Mouse (Mus musculus): Measurements from ENCODE around the gene Ago4.

Ago4 gene

DNA sequence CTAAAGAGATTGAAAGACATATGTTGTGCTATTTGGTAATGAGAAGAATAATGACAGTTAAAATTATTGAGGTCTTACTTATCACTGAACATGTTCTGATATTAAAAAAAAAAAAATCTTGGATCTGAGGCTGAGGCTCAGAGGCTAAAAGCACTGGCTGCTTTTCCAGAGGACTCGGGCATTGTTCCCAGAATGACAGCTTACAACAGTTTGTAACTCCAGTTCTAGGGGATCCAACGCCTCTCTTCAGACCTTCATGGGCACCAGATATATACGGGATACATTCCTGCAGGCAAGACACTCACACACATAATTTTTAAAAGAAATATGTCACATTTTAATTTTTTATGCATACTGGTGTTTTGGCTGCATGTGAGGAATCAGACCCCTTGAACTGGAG lies 7.1 kb downstream of the Ago4 start:
- DNase-seq (ENCODE audit: low spot score in 2 of 2), result no peak

DNA sequence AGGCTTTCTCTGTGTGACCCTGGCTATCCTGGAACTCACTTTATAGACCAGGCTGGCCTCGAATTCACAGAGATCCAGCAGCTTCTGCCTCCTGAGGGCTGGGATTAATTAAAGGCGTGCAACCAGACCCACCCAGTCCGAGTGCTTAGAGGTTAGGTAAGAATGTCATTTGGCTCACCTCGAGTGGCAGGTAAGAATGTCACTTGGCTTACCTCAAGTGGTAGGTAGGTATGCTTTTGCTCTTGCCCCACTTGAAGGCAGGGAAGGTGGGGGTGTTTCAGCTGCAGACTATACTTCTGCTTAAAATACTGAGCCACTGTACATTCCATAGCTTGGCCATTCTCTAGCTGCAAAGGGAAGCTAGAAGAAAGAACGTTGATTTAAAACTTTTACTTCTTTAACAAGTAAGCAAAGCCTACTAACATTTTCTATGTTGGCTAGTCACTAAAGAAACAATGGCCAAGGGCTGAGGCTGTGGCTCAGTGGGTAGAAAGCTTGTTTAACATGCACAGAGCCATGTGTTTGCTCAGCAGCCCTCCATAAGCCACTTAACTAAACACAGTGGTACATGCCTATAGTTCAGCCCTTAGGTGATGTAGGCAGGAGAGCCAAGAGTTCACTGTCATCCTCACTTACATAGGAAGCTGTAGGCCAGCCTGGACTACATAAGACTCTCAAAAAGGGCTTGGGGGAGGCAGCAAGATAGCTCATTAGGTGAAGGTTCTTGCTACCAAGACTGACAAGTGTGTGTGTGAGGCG lies 20.8 kb downstream of the Ago4 start:
- no peak for DNase-seq (ENCODE audit: low spot score in 2 of 2)

DNA sequence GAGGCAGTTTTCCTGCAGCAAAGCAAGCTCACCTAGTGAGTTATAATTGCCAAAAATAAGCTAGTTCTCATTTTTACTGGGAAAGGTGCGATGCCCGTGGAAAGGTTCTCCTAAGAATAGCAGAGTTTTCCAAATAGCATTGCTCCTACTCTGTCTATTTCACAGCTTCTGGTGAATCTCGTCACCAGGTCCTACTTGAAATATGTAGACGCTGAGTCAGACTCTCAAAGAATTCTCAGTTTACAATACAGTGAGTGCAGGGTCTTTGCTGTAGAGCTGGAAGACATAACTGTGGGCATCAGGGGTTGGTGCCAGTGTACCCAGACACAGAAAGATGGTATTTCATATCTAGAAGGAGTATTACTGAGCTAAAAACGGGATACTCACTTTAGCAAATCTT lies 22.3 kb downstream of the Ago4 start:
- DNase-seq (ENCODE audit: low spot score in 2 of 2), result no peak

DNA sequence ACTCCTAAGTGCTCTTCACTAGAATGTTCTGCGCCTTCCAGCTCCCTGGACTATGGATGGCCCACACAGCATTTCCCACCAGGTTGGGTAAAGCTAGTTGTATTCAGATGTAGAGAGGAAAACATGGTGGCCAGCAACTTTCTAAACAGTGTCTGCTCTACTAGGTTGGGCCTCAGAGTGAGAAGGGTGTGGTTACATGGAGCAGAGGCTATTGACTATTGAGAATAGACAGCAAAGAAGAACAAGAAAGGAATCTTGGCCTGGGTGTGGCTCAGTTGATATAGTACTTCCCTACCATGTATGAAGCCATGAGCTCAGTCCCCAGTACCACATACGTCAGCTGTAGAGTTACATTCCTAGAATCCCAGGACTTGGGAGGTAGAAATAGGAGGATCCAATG lies 24.2 kb downstream of the Ago4 start:
- DNase-seq (ENCODE audit: low spot score in 2 of 2), result no peak

DNA sequence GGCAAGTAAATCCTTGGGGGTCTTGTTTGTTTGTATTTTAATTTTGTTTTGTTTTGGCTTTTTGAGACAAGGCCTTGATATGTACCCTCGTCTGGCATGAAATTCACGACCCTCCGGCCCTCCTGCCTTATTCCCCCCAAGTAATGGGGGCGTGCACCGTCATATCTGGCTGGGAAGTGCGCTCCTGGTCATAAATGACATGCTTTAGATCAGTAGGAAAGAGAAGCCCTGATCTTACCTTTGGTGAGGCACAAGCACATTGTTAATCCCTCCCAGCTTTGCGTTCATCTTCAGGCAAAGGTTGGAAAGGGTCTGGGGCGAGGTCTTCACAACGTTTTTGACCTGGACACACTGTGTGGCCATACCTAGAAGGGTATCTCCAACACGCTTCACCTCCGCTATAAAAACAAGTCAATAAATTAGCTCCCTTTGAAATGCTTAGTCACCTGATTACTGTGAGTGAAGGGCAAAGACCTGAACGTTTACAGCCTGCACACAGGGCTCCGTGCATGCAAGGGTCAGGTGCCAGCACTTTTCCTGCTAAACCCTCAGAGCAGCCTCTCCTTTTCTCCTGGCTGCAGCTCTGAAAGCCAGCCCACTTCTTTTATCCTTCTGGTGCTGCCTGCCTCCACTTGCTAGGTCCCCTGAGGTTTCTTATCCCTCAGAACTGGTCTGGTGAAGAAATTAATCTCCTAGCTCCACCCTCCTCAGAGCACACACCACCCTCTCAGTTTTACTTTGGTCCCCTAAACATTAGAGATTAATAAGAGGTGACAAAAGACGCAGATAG lies 25.0 kb downstream of the Ago4 start:
- DNase-seq (ENCODE audit: low spot score in 2 of 2), result no peak

DNA sequence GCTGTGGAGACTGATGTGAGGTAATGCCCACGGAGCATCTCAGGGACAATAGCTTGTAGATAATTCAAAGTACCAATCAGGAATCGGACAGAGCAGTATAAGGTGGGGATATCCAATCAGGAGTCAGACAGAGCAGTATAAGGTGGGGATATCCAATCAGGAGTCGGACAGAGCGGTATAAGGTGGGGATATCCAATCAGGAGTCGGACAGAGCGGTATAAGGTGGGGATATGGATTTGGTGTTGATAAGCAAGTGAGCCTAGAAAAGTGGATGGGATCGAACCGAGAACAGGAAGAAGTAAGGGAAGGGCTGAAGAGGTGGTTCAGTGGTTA lies 30.3 kb downstream of the Ago4 start:
- no peak for DNase-seq (ENCODE audit: low spot score in 2 of 2)

DNA sequence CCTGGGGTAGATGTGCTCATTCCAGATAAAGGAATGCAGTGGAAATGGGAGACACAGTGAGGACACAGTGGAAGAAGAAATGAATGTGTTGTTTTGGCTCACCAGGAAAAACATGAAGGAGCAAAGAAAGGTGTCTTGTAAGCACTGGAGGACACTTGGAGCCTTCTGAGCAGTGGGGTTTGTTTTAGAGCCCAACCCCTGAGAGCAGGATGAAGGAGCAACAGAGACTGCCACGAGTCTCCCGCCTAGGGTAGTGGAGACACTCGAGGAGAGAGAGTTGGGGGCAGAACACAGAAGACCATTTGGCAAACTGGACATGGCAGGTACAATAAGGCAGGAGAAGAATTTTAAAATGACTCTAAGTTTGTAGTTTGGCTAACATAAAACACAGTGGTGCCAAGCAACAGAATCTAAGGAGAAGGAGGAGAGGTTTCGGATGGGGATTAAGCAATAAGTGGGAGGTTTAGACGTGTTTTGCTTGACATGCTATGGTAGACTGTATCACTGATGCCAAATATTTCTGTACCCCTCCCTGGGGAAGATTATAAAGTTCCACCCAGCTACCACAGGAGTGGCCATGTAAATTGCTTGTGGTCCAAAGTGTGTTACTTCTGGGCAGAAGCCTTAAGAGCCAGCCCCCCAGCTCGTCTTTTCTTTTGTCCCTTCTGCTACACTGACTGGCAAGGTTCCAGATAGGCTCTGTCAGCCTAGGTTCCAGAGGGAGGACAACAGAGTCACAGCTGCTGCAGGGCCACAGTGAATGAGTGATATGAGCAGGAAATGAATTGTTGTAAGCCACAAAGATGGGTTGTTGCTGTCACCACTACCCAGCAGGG lies 30.9 kb downstream of the Ago4 start:
- DNase-seq (ENCODE audit: low spot score in 2 of 2), result no peak

DNA sequence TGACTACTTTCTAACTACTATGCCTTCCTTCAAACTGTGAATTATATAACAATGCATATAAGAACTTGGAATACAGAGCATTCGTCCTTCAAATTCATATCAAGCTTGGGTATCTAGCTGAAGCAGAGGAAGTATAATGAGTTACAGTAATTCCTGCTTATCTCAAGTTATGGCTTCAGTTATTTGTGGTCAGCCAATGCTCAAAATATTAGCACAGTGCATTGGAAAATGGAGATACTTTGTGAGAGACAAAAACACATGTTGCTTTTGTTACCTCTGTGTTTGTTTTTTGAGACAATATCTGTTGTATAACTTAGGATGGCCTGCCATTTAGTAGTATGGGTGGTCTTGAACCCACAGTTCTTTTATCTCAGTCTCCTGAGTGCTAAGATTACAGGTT lies 34.7 kb downstream of the Ago4 start:
- DNase-seq (ENCODE audit: low spot score in 2 of 2), result no peak

DNA sequence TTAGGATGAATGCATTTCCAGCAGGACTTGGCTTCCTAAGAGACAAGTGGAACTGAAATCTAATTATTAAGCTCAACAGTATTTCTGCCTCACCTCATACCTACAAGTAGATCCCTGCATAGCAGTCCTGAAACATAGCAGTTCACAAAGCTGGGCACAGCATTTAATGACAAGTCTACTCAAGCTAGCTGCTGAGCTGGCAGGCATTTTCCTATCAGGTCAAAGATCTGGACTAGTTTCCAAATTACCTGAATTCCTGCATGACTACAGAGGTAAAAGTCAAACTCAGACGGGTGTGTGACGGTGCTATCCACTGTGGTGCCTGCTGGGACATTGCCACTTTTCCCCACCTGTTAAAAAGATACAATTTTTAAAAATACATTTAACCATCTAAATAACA lies 36.3 kb downstream of the Ago4 start:
- DNase-seq (ENCODE audit: low spot score in 2 of 2), result no peak

DNA sequence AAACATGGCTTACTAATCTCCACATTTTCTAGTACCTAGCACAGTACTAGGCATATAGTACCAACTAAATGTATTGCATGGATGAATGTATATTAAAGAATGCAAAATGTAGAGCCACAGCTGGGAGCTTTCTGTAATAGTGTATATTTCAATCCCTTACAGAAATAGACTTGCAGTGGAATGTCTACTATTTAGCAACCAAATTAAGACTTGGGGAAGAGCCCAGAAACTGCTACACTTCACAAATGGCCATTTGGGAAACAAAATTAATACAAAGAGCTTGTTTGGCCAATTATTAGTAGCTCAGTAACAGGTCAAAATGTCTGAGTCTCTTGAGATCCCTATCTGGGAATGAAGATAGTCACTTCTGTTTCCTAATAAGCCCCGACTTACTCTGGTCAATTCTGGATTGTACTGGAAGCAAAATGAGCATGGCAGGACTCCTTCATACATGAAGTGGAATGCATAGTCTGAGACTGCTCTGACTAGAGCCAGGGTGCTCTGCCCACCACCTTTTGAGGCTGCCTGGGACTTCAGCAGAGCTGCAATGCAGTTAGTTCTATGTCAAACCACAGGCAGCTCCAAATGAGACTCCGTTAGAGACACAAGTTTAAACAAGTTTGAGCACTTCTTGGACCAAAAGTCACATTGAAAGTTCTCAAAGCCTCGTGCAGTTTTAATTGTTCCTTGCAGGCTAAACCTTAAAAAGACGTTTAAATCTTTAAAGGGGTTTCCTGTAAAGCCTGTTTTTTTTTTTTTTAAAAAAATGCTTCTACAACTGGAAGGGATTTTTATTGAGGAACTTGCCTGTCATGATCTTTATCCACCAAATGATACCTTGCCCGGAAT lies 37.1 kb downstream of the Ago4 start:
- DNase-seq (ENCODE audit: low spot score in 2 of 2), result no peak

DNA sequence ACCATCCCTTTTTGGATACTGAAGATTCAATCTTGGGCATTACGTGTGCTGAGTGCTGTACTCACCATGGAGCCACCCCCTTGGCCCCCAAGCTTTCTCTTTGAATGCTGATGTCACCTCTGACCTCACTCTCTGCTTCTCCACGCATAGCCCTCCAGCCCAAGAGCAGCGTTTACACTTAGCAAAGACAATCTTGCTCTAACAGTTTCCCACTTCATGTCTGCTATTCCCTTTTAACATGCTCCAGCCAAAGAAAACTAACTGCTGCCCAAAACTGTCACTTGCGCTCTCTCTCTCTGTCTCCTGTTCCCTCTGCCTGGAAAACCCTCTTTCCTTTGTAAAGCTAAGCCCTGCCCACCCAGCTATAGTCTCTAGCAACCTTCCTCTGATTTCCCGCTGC lies 37.8 kb downstream of the Ago4 start:
- DNase-seq (ENCODE audit: low spot score in 2 of 2), result no peak

DNA sequence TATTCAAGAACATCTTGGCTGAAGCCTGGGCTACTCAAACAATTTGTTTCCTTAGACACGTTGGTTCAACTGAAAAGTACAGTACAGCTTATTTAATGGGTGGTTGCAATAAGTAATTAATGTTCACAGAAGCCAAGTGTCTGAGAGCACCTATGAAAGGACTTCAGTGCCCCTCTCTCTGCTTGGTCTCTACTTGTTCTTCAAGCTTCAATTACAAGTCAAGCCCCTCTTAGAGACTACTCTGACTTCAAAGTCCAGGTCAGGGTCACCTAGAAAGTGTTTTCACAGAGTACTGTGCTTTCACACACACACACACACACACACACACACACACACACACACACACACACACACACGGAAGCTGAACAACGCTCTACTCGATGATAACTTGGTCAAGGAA lies 39.9 kb downstream of the Ago4 start:
- no peak for DNase-seq (ENCODE audit: low spot score in 2 of 2)

DNA sequence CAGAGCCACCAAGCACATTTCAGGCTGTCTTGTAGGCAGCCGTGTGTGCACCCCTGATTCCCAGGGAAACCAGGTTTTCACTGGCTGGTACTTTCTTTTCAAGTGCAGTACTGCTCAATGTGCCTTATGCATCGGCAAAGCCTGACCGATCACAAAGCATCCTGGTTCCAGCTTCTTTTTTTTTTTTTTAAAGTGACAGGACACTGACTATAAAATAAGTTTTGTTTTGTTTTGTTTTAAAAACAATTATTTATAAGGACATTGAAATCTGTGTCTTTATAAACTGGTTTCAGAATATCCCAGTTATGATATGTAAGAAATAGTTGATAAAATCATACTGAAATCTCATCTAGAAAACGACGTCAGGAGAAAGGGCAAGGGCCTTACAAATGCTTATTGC lies 41.3 kb downstream of the Ago4 start:
- DNase-seq (ENCODE audit: low spot score in 2 of 2), result no peak

DNA sequence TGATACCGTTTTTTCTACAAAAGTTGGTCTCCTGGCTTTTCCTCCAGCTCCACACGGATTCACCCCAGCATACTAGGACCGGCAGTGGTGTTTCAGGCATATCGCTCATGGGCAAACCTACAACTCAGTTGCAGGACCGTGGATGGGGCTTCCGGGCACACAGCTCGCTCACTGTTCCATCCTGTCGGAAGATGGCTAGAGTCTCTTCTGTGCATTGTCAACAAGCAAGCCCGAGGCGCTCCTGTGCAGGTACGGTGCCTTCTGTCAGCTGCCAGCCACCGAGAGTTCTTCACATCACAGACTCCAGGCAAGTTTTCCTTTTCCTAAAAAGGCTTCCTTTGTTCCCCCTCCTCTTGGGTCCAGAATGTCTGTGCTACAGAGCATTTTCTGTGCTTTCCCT lies 42.5 kb downstream of the Ago4 start:
- no peak for DNase-seq (ENCODE audit: low spot score in 2 of 2)

DNA sequence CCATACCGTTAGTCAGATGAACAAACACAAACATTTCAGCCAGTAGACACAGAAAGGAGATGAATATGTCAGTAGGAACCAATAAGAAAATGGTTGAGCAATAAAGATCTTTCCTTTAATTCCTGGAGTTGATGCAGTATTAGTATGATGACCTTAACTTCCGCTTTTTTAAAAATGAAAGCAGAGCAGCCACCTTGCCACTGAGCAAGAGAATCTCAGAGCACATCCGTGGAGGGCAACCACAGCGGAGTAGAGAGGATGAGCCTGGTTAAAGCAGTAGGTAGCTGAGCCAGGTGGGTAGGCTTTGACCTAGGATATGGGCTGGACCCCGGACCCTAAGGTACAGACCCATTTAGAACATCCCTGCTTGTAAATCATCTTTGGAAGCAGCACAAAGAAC lies 43.5 kb downstream of the Ago4 start:
- no peak for DNase-seq (ENCODE audit: low spot score in 2 of 2)

DNA sequence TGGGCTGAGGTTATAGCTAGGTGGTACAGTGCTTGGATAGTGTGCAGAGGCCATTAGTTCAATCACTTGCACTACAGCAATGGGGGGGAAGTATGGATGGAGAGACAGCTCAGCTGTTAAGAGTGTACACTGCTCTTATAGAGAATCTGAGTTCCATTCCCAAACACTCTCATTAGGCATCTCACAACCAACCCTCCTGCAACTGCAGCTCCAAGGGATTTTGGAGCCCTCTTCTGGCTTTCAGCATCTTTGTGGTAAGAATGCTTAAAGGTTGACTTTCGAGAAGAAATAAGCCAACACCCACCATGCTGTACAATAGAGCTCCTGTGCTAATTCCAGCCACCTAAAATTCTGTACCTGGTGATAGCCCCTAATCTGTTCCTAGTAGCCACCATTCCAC lies 47.1 kb downstream of the Ago4 start:
- peak in 1 of 2 experiments; percentile 23 for DNase-seq (ENCODE audit: low spot score in 2 of 2)

DNA sequence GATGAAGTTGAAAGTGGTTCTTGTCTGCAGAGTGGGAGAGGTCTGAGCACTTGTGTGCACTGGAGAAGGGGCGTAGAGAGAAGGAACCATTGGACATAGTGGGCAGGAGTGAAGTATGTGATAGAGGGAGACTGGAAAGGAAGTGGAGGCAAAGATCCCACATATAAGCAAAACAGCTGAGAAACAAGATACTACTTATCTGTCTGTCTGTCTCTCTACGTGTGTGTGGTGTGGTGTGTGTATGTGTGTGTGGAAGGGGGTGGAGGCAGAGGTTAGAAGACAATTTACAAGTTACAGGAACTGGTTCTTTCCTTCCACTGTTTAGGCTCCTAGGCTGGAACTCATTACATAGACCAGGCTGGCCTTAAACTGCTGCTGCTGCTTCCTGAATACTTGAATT lies 48.2 kb downstream of the Ago4 start:
- DNase-seq (ENCODE audit: low spot score in 2 of 2), result no peak

DNA sequence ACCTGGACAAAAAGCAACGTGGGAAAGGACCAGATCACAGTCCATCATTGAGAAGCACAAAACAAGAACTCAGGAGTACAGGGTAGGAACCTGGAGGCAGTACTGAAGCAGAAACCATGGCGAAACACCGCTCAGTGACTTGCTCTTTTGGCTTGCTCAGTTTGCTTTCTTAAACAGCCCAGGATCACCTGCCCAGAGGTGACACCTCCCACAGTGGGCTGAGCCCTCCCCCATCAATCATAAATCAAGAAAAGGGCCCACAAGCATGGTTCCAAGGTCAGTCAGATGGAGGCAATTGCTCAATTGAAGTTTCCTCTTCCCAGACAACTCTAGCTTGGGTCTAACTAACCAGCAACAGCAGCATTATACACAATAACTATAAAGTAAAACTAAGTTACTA lies 49.4 kb downstream of the Ago4 start:
- no peak for DNase-seq (ENCODE audit: low spot score in 2 of 2)

DNA sequence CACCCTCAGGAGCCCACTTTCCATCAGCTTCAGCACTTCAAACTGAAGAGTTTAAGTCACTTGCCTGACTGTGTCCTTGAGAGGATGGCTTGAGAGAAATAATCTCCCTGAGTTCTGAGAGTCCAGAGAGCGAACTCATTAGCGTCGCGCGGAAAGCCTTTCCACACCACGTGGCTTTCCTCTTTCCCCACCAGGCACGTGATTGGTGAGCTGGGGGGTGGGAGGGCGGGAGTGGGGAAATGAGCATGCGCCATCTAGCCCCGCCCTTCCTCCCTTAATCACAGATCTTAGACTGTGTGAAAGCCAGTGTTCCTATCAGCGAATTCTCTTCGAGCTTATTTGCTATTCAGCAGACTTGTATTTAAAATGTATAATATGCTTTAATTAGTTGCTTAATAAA lies 50.3 kb downstream of the Ago4 start:
- DNase-seq (ENCODE audit: low spot score in 2 of 2), result no peak

DNA sequence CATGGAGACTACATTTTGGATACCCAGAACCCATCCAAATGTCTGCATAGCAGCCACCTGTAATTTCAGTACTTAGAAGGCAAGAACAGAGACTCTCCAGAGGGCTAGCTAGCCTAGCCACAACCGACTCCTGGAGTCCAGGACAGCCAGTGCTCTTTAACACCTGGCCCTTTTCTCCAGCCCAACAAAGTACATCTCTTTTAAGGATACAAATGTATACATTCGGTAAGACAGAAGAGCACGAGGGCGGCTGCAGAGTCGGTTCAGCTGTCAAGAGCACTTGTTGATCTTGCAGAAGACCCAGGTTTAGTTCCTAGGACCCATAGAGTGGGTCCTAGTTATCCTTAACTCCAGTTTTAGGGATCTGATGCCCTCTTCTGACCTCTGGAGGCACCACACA lies 51.8 kb downstream of the Ago4 start:
- no peak for DNase-seq (ENCODE audit: low spot score in 2 of 2)

DNA sequence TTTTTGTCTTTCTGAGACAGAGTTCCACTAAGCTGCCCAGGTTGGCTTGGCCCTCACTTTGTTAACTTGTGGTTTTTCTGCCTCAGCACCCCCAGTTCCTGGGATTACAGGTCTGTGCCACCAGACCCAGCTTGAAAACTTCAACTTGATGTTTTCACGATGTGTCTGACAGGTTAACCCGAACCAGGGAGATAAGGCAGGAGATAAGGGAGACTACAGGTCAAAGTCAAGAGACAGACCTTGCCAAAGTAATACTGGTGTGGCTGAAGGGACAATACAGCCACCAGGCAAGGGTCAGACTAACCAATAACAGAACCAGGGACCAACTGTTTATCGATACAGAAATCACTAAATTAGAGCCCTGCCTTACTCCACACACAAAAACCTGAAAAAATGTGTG lies 53.0 kb downstream of the Ago4 start:
- DNase-seq (ENCODE audit: low spot score in 2 of 2), result no peak

DNA sequence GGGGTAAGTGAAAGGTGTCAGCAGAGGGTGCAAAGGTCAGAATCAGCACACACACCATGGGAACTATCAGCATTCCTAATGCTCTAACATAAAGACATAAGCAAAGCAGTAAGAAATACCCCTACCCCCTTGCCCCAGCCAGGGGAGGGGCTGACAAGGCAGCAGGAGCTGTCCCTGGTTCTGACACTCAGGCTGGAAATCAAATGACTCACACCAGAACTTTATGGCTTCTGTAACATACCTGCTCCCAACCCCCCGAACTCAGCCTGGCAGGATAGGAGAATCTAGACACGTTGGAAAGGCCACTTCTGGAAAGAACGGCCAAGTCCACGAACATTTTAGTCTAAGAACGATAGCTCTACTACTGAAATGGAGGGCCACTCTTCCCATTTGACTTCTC lies 60.2 kb downstream of the Ago4 start:
- DNase-seq (ENCODE audit: low spot score in 2 of 2), result no peak
